In genomic region chr4:76290484-76290818, GRCm38 (mm10) we compare ENCODE assay signal across 21 mouse cellular contexts.
"Had no signal": no experiment of that assay in that cellular context is flagged by ENCODE, and none has a peak within 500 bp of the region (broad histone marks: within the 10 kb centered on the region; RNA-seq: fewer than 3 reads in every experiment).

No protein-coding gene starts in this region.

- H3K4me3 ChIP-seq: liver, embryonic 13.5 days; liver, embryonic 15.5 days; lung, embryonic 15.5 days; megakaryocyte, embryonic 14.5 days; neural tube, embryonic 12.5 days; neural tube, embryonic 15.5 days had no signal

- DNase-seq: liver, embryonic 13.5 days; liver, postnatal 0 days; lung, adult 2 months; lung, postnatal 14 days; lung, postnatal 36 days; midbrain, embryonic 14.5 days; retina, postnatal 1 day; right cerebral cortex, adult 18-20 months; right cerebral cortex, postnatal 25 days; right cerebral cortex, postnatal 4 days; spleen, adult 18-20 months; thymus, adult 18-20 months; thymus, postnatal 14 days; thymus, postnatal 36 days had no signal

- H3K36me3 ChIP-seq: liver, embryonic 13.5 days; liver, embryonic 15.5 days; lung, embryonic 15.5 days; neural tube, embryonic 12.5 days; neural tube, embryonic 15.5 days had no signal

- H3K4me2 ChIP-seq: liver, embryonic 13.5 days; liver, embryonic 15.5 days; lung, embryonic 15.5 days; neural tube, embryonic 12.5 days; neural tube, embryonic 15.5 days had no signal

- H3K27ac ChIP-seq: liver, embryonic 13.5 days; liver, embryonic 15.5 days; lung, embryonic 15.5 days; macrophage; neural tube, embryonic 12.5 days; neural tube, embryonic 15.5 days had no signal

- H3K4me1 ChIP-seq: liver, embryonic 13.5 days; liver, embryonic 15.5 days; megakaryocyte, embryonic 14.5 days had no signal

- H3K9me3 ChIP-seq: liver, embryonic 13.5 days; liver, embryonic 15.5 days; lung, embryonic 15.5 days; neural tube, embryonic 12.5 days; neural tube, embryonic 15.5 days had no signal

- H3K9ac ChIP-seq: liver, embryonic 13.5 days; liver, embryonic 15.5 days; liver, postnatal 0 days; lung, embryonic 15.5 days; neural tube, embryonic 12.5 days; neural tube, embryonic 15.5 days had no signal

- H3K27me3 ChIP-seq: liver, embryonic 13.5 days; liver, embryonic 15.5 days; lung, embryonic 15.5 days; megakaryocyte, embryonic 14.5 days; neural tube, embryonic 12.5 days; neural tube, embryonic 15.5 days had no signal

- ATAC-seq: liver, postnatal 0 days; lung, postnatal 0 days had no signal
